Mouse (Mus musculus) cerebellum, adult 8-10 months (tissue): ENCODE measurements around the gene 1700020D05Rik.

Experiments
- DNase-seq: peaks from one replicate; pipeline ENCODE4 v3.0.0; 2022

Gene 1700020D05Rik

DNA sequence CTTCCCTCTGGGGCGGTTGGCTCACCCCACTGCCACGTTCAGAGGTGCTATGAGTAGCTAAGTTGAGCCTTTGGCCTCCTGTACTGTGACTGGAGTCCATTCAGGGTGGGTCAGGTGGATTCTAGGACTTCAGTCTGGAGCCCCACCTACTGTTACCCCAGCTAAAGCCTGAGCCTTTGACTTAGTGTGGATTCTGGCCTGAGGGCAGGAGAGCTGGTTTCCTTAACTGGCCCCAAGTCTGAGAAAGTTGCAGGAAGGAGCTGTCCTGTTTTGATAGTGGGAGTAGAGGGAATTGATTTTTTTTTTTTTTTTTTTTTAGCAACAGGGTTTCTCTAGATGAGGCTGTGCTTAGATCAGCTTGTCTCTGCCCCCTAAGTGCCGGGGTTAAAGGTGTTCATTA lies 9.3 kb downstream of the 1700020D05Rik start:
- no peak for DNase-seq

DNA sequence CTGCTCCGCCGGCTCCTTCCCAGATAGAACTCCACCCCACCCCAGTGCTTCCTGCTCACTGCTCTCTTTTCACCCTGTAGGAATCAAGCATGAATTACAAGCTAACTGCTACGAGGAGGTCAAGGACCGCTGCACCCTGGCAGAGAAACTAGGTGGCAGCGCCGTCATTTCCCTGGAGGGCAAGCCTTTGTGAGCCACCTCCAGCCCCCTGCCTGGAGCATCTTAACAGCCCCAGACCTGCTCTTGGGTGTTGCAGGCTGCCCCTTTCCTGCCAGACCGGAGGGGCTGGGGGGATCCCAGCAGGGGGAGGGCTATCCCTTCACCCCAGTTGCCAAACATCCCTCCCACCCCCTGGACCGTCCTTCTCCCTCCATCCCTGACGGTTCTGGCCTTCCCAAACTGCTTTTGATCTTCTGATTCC lies 10.3 kb downstream of the 1700020D05Rik start:
- DNase-seq, result peak; percentile 32

- DNase-seq, result no peak
These were observed 10.9 kb downstream of the 1700020D05Rik start for GRCm38 (mm10) chr19:5492641-5493040.

DNA sequence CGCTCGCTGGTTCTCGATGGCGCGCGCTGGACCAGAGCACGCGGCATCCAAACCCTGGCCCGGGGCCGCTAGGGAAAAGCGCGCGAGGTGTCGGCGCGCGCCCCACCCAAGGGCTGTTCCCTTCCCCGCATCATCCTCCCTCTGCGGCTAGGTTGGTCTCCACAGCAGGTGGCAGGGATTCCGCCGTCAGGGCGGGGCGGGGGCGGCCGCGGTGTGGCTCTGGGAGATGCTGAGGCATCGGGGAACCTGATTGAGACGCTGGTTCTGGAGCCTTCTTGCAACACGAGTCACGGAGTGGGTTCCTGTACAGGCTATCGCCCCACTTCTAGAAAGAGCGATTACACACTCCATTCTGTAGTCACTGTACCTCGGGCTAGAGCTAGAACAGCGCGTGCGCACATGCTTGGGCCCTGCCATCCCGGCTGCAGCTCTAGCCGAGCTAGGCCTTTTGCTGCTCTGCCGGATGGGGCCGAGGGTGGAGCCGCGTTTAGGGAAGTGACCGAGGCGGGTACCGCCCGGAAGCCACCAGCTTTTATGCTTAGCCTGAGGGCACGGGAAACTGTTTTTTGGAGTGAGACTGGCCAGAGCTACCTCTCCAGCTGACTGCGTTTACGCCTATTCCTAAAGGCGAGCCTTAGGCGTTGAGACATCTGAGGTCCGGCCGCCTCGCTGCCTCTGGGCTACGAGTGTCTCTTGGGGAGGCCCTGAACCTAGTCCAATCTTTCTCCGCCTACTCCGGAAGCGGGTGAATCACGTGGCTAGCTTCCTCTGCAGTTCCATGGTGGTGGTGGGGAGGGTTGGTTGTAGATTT lies 12.5 kb downstream of the 1700020D05Rik start:
- peak; percentile 76 for DNase-seq

GRCm38 (mm10) chr19:5490313-5490897 lies 13.2 kb downstream of the 1700020D05Rik start, which contains the start of gene Cfl1:
Gene Cfl1, plus strand, starts transcription at chr19:5490455.
- peak; percentile 92 for DNase-seq

- DNase-seq, result peak; percentile 30
These were observed 13.9 kb downstream of the 1700020D05Rik start for GRCm38 (mm10) chr19:5489721-5490120.

DNA sequence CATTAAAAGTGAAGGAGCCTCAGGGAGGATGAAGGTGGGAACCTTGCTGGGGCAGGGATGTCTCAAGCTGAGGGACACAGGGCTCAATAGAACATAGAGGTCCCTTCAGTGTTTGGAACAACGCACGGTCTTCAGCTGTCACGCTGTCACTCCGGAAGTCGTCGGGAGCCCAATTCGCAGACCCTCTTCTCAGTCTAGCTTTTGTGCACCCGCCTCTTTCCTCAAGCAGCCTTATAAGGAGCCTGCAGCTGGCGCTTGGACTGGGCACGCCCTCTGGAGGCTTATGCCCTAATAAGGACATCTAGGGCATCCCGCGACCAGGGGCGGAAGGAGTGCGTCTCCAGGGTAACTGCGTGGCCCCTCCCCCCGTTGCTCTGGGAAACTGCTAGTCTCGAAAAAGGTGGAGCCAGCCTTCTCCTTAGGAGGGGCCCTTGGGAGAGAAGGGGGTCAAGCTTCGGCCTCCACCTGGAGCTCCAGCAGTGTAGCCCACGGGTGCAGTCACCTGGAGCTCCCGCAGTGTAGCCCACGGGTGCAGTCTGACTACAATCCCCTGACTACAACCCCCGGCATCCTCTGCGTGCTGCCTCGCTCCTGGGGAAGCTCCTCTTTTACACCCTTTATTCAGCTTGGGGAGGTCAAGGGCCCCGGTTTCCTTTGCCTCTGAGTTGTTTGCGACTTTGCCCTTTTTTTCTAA lies 14.6 kb downstream of the 1700020D05Rik start:
- peak; percentile 94 for DNase-seq

- peak; percentile 96 for DNase-seq
These were observed 15.6 kb downstream of the 1700020D05Rik start, which contains the start of gene Mus81 for GRCm38 (mm10) chr19:5487768-5488550. Gene Mus81, minus strand, starts transcription at chr19:5488402.

DNA sequence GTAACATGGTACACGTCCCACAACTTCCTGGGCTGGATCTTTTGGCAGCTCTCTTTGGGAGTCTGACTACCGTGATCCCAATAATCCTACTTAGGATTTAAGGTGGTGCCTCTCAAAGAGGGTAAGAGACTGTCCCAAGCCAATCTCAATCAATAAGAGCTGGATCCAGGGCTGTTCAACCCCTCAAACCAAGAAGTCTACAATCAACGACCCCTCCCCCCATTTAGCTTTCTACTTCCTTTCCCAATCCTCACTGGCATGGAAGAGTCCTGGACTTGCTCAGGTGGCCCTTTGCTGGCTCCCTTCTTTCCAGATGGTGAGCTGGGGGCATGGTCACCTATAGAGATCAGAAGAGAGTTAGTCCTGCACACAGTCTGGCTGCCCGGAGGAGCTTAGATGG lies 16.8 kb downstream of the 1700020D05Rik start:
- DNase-seq, result peak; percentile 47

DNA sequence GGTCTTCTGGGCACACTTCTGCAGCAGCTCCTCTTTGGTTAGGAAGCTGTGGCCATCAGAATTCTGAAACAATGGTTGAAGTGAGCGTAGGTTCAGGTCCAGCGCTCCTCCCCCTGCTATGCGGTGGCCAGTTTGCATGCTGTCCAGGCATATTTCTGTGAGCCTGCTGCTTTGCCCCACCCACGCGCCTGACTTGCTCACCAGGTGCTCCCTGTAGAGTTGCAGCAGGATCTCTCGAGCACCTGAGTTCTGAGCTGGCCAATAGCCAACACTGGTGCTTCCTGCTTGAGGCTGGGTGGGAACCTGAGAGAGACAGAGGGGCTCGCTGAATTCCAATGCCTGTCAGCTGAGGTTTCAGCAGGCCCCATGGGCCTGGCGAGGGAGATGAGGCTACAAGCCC lies 17.3 kb downstream of the 1700020D05Rik start:
- DNase-seq, result peak; percentile 79

GRCm38 (mm10) chr19:5485821-5486220 lies 17.8 kb downstream of the 1700020D05Rik start:
- peak; percentile 83 for DNase-seq

DNA sequence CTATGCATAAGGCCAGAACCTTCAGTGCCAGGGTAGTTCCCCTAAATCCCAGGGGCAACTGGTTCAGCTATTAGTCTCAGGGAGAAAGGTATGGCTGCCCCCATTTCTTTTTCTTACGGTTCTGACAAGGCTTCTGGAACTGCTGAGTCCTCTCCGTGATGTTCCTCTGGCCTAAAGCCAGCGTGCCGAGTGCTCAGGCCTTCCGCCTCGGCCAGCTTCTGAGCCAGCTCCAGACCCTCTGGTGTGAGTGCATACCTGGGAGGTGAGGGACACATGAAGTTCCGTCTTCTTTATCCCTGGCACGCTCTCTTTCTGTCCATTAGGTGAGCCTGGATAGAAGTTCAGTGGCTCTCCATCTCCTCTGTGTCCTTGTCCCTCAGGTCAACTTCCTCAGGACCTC lies 18.2 kb downstream of the 1700020D05Rik start:
- DNase-seq, result no peak

DNA sequence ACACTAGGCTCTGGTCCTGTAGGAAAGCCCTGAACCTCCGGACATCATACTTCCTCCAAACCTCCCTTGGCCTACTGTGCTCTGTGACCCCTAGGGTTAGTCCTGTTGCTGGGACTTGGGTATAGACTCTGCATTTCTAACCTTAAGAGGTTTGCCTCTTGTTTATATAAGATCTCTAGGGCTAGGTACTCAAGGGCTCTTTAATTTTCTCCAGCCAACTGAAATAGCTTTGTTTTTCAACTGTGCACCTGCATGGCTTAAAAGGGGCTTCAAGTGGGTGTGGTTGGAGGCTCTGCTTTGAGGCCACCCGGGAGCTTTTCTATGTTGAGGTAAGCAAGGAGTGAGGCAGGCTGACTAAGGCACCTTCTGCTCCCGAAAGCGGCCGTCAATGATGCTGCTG lies 19.1 kb downstream of the 1700020D05Rik start:
- DNase-seq, result peak; percentile 41

- peak; percentile 48 for DNase-seq
These were observed 19.9 kb downstream of the 1700020D05Rik start for GRCm38 (mm10) chr19:5483386-5484359.

DNA sequence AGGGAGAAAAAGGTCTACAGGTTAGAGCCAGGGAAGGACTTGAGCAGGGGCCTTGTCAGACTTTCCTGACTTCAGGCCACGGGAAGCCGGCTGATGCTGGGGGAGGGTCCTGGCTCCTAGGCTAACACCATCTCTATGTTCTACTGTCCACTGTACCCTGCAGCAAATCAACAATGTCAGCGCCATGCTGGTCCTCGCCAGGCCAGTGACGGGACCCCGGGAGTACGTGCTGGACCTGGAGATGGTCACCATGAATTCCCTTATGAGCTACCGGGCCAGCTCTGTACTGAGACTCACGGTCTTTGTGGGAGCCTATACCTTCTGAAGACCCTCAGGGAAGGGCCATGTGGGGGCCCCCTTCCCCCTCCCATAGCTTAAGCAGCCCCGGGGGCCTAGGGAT lies 22.2 kb downstream of the 1700020D05Rik start:
- DNase-seq, result no peak

DNA sequence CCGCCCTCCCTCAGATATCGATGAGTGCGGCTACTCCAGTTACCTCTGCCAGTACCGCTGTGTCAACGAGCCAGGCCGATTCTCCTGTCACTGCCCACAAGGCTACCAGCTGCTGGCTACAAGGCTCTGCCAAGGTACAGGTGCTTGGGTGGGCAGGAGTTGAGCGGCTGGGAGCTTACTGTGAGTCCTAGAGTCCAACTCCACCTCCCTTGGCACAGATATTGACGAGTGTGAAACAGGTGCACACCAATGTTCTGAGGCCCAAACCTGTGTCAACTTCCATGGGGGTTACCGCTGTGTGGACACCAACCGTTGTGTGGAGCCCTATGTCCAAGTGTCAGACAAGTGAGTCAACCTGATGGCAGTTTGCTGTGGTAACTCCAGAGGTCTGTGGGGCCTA lies 23.6 kb downstream of the 1700020D05Rik start:
- peak; percentile 33 for DNase-seq

- no peak for DNase-seq
These were observed 25.8 kb downstream of the 1700020D05Rik start for GRCm38 (mm10) chr19:5477668-5478300.

- peak; percentile 41 for DNase-seq
These were observed 26.5 kb downstream of the 1700020D05Rik start for GRCm38 (mm10) chr19:5477004-5477667.

DNA sequence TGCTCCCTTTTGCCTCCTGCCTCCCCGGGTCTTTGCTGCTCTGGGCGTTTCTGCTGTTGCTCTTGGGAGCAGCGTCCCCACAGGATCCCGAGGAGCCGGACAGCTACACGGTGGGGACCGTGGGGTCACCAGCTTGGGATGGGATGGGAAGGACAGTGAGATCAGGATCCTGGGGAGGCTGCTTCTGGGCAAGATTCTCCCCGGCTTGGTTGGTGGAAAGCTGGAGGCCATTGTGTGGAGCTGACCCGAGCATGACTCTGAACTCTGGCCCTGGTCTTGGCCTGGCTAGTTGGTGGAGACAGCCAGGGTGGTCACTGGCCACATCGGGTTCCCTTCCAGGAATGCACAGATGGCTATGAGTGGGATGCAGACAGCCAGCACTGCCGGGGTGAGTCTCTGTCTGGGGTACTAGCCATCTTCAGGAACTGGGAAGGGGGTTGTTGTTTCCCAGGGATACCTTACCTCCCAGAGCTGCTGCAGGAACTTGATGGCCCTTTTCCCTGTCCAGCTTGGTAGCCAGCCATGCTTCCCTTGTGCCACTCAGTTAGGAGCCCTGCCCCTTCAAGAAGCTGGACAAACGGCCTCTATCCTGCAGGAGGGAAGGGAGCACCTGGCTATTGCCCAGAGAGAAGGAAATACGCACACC lies 28.4 kb downstream of the 1700020D05Rik start:
- DNase-seq, result peak; percentile 60
